Mouse (Mus musculus) lung, embryonic 16.5 days (tissue): Measurements from ENCODE around the gene Adcyap1r1. TPM values are rescaled to one million over a fixed set of nuclear protein-coding genes. Genes with fewer than 3 reads are reported as not detected.

Experiments
- ATAC-seq: fragments of 200-750 bp; cut with Nextera tagmentation; 2 replicates; pipeline ENCODE4 v1.8.0; 2017; ENCODE audit warnings: low read depth, mild to moderate bottlenecking, moderate library complexity
- H3K27ac ChIP-seq: fragments of 300-500 bp; sonication (generic); 2 replicates; pipeline ENCODE4 v1.5.1; 2014; ENCODE audit warnings: mild to moderate bottlenecking, control low read depth, low read length
- H3K27me3 ChIP-seq: fragments of 300-500 bp; sonication (generic); 2 replicates; pipeline ENCODE4 v1.6.1; 2014; ENCODE audit warnings: low read depth, low read length, mixed read lengths; ENCODE audit not compliant: control insufficient read depth, insufficient read depth
- H3K36me3 ChIP-seq: fragments of 300-500 bp; sonication (generic); 2 replicates; pipeline ENCODE4 v1.6.1; 2014; ENCODE audit warnings: low read length; ENCODE audit not compliant: control insufficient read depth, insufficient read depth
- H3K4me1 ChIP-seq: fragments of 300-500 bp; sonication (generic); replicated peaks from 2 replicates; pipeline ENCODE4 v1.6.1; 2014; ENCODE audit warnings: low read length, mixed read lengths; ENCODE audit not compliant: control insufficient read depth, insufficient read depth
- H3K4me2 ChIP-seq: fragments of 300-500 bp; sonication (generic); 2 replicates; pipeline ENCODE4 v1.6.1; 2014; ENCODE audit warnings: low read depth, low read length, control low read depth
- H3K4me3 ChIP-seq: fragments of 300-500 bp; sonication (generic); 2 replicates; pipeline ENCODE4 v1.5.1; 2014; ENCODE audit warnings: mild to moderate bottlenecking, low read length, control low read depth
- H3K9ac ChIP-seq: fragments of 300-500 bp; sonication (generic); 2 replicates; pipeline ENCODE4 v1.6.1; 2014; ENCODE audit warnings: low read length, control low read depth
- H3K9me3 ChIP-seq: fragments of 300-500 bp; sonication (generic); 2 replicates; pipeline ENCODE4 v1.6.1; 2016; ENCODE audit warnings: low read length; ENCODE audit not compliant: control insufficient read depth
- WGBS: fragments of 180-500 bp; shearing (Covaris S2); extraction: QIAGEN DNeasy Blood & Tissue Kit; methylation state at CpG from one replicate; pipeline ENCODE4 v1.1.7; 2014; 5-methylcytosine and 5-hydroxymethylcytosine counted together
- polyA plus RNA-seq: library from polyadenylated mRNA; unstranded; fragments of >200 nt; fragmentation: Nextera tagmentation; extraction: Ambion mirVana; gene quantifications from 2 replicates; pipeline ENCODE4 v1.2.1, GENCODE M21; 2015

Adcyap1r1 gene
- 0.58 and 0.98 TPM in 2 replicates for polyA plus RNA-seq

- Histone ChIP-seq H3K4me3 (peak within 1 kb of the TSS; percentile 47), H3K36me3 (no peaks in the 10 kb centered on the region), H3K4me1 (peaks cover 3% of the 10 kb centered on the region; the same call in 1 of the 2 replicates), H3K27ac (no peak within 1 kb of the TSS), H3K9me3 (no peaks in the 10 kb centered on the region), H3K4me2 (peak within 1 kb of the TSS; percentile 65), H3K9ac (0 out of 2 replicates have a peak within 1 kb of the TSS, but pooled peaks have one; percentile 21), H3K27me3 (peaks cover 41% of the 10 kb centered on the region)
- WGBS = 1% methylated on average over 49 of the region's 58 CpGs
- no peak for ATAC-seq
These were observed at the start of gene Adcyap1r1 for GRCm38 (mm10) chr6:55451771-55452371. TSS of gene Adcyap1r1 (plus strand) at chr6:55451978.

- Histone ChIP-seq H3K4me2 (no peak overlapping the region), H3K4me3 (no peak overlapping the region), H3K36me3 (no peaks in the 10 kb centered on the region), H3K27ac (no peak overlapping the region), H3K9me3 (no peaks in the 10 kb centered on the region), H3K4me1 (no peaks in the 10 kb centered on the region), H3K27me3 (no peaks in the 10 kb centered on the region), H3K9ac (no peak overlapping the region)
- no peak for ATAC-seq
- WGBS = 75% methylated on average over 9 of the region's 9 CpGs
These were observed 49.6 kb upstream of the Adcyap1r1 start for GRCm38 (mm10) chr6:55402041-55402776.

- no peaks in the 10 kb centered on the region for H3K4me1 ChIP-seq
- no peak overlapping the region for H3K27ac ChIP-seq
- no peaks in the 10 kb centered on the region for H3K9me3 ChIP-seq
- ATAC-seq = peak; percentile 35; the same call in 1 of the 2 replicates
- no peak overlapping the region for H3K4me2 ChIP-seq
- no peaks in the 10 kb centered on the region for H3K27me3 ChIP-seq
- H3K4me3 ChIP-seq = no peak overlapping the region
- 50% methylated on average over 9 of the region's 9 CpGs for WGBS
- no peaks in the 10 kb centered on the region for H3K36me3 ChIP-seq
- no peak overlapping the region for H3K9ac ChIP-seq
These were observed 48.1 kb upstream of the Adcyap1r1 start for GRCm38 (mm10) chr6:55403411-55404309.

GRCm38 (mm10) chr6:55404421-55404990 is 47.3 kb upstream of the Adcyap1r1 start:
- no peaks in the 10 kb centered on the region for H3K4me1 ChIP-seq
- no peaks in the 10 kb centered on the region for H3K27me3 ChIP-seq
- no peak overlapping the region for H3K4me2 ChIP-seq
- no peak overlapping the region for H3K9ac ChIP-seq
- H3K36me3 ChIP-seq = no peaks in the 10 kb centered on the region
- no peak overlapping the region for H3K27ac ChIP-seq
- no peaks in the 10 kb centered on the region for H3K9me3 ChIP-seq
- 65% methylated on average over 5 of the region's 5 CpGs for WGBS
- no peak overlapping the region for H3K4me3 ChIP-seq
- no peak for ATAC-seq

GRCm38 (mm10) chr6:55407345-55407744 is 44.4 kb upstream of the Adcyap1r1 start:
- no peak for ATAC-seq
- H3K4me2 ChIP-seq = no peak overlapping the region
- H3K27ac ChIP-seq = no peak overlapping the region
- H3K4me1 ChIP-seq = no peaks in the 10 kb centered on the region; the same call in 1 of the 2 replicates
- H3K4me3 ChIP-seq = no peak overlapping the region
- no peaks in the 10 kb centered on the region for H3K27me3 ChIP-seq
- no peaks in the 10 kb centered on the region for H3K9me3 ChIP-seq
- no peak overlapping the region for H3K9ac ChIP-seq
- H3K36me3 ChIP-seq = no peaks in the 10 kb centered on the region
- WGBS = 55% methylated on average over 4 of the region's 4 CpGs

- WGBS = 29% methylated on average over 7 of the region's 7 CpGs
- Histone ChIP-seq H3K36me3 (no peaks in the 10 kb centered on the region), H3K4me3 (no peak overlapping the region), H3K4me1 (no peaks in the 10 kb centered on the region; the same call in 1 of the 2 replicates), H3K27me3 (no peaks in the 10 kb centered on the region), H3K9ac (no peak overlapping the region), H3K27ac (no peak overlapping the region), H3K9me3 (no peaks in the 10 kb centered on the region), H3K4me2 (no peak overlapping the region)
- no peak for ATAC-seq
These were observed 41.5 kb upstream of the Adcyap1r1 start for GRCm38 (mm10) chr6:55410119-55410775.

GRCm38 (mm10) chr6:55410977-55411376 is 40.8 kb upstream of the Adcyap1r1 start:
- Histone ChIP-seq H3K36me3 (no peaks in the 10 kb centered on the region), H3K4me1 (no peaks in the 10 kb centered on the region; the same call in 1 of the 2 replicates), H3K4me3 (no peak overlapping the region), H3K27me3 (no peaks in the 10 kb centered on the region), H3K9ac (no peak overlapping the region), H3K27ac (no peak overlapping the region), H3K9me3 (no peaks in the 10 kb centered on the region), H3K4me2 (no peak overlapping the region)
- ATAC-seq = no peak
- WGBS = 75% methylated on average over 5 of the region's 5 CpGs

- Histone ChIP-seq H3K27me3 (no peaks in the 10 kb centered on the region), H3K4me1 (no peaks in the 10 kb centered on the region), H3K27ac (no peak overlapping the region), H3K9ac (no peak overlapping the region), H3K4me3 (no peak overlapping the region), H3K36me3 (no peaks in the 10 kb centered on the region), H3K4me2 (no peak overlapping the region), H3K9me3 (no peaks in the 10 kb centered on the region)
- ATAC-seq = no peak
- 65% methylated on average over 5 of the region's 5 CpGs for WGBS
These were observed 35.6 kb upstream of the Adcyap1r1 start for GRCm38 (mm10) chr6:55416202-55416601.
